In the genomic region with DNA sequence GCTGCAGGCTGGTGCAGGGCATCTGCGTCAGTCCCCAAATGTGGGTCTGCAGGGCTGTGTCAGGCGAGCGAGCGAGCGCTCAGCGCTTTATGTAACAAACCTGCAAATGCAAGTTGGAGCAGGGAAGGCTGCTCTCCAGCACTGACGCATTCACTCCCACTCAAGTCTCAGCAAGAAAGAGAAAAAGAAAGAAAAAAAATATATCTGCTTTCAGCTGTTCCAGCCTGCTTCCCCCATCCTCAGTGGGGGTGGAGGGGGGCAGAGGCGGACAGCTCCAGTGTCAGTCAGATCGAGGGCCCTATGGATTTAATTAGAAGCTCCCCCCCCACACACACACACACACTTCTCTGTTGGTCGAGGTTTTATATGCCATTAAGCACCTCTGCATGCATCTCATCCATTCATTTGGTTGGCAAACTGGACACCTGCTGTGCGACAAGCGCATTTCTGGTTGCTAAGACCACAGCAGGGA, we compare ENCODE assay signal across 10 mouse cellular contexts. TPM values are rescaled to one million over a fixed set of nuclear protein-coding genes. Genes with fewer than 3 reads are reported as not detected.
DNase-seq lines count a peak whose midpoint lies in the region; ATAC-seq and TF ChIP-seq lines count a peak whose summit lies in the region.
"Had no signal": no experiment of that assay in that cellular context is flagged by ENCODE, and none has a peak within 500 bp of the region (broad histone marks: within the 10 kb centered on the region; RNA-seq: fewer than 3 reads in every experiment).

No protein-coding gene starts in this region.

- WGBS in embryonic facial prominence, embryonic 11.5 days = 11% methylated on average over 12 of the region's 12 CpGs
- WGBS in midbrain, embryonic 16.5 days = 7% methylated on average over 12 of the region's 12 CpGs
- 58% methylated on average over 12 of the region's 12 CpGs for WGBS in liver, embryonic 12.5 days (ENCODE audit: insufficient replicate concordance)
- WGBS in lung, postnatal 0 days = 55% methylated on average over 12 of the region's 12 CpGs

- no peaks in the 10 kb centered on the region for H3K9me3 ChIP-seq in embryonic facial prominence, embryonic 11.5 days (replicated peaks; ENCODE audit: control insufficient read depth, low read length)
- H3K9me3 ChIP-seq in midbrain, embryonic 16.5 days (replicated peaks; ENCODE audit: control insufficient read depth, low read length, poor library complexity, severe bottlenecking) = no peaks in the 10 kb centered on the region
- no peaks in the 10 kb centered on the region for H3K9me3 ChIP-seq in liver, embryonic 12.5 days (replicated peaks)
- H3K9me3 ChIP-seq in lung, postnatal 0 days (ENCODE audit: low read length) = no peaks in the 10 kb centered on the region

- H3K36me3 ChIP-seq in embryonic facial prominence, embryonic 11.5 days (replicated peaks; ENCODE audit: control insufficient read depth, insufficient read depth, low read depth, low read length) = no peaks in the 10 kb centered on the region; the same call in 1 of the 2 replicates
- H3K36me3 ChIP-seq in midbrain, embryonic 16.5 days (ENCODE audit: control insufficient read depth, insufficient read depth, low read length) = no peaks in the 10 kb centered on the region
- H3K36me3 ChIP-seq in liver, embryonic 12.5 days = no peaks in the 10 kb centered on the region
- no peaks in the 10 kb centered on the region for H3K36me3 ChIP-seq in lung, postnatal 0 days (ENCODE audit: insufficient read depth, low read length)

- no peak overlapping the region for H3K4me2 ChIP-seq in embryonic facial prominence, embryonic 11.5 days (ENCODE audit: low read depth, low read length)
- peak overlapping the region; percentile 76 for H3K4me2 ChIP-seq in midbrain, embryonic 16.5 days (ENCODE audit: low read length)
- H3K4me2 ChIP-seq in liver, embryonic 12.5 days = no peak overlapping the region
- no peak overlapping the region for H3K4me2 ChIP-seq in lung, postnatal 0 days (replicated peaks; ENCODE audit: low read depth, low read length)

- peak; percentile 54 for DNase-seq in cerebellum, adult 11-12 months
- no peak for DNase-seq in cerebellum, postnatal 10 days
- DNase-seq in embryonic facial prominence, embryonic 11.5 days (ENCODE audit: low spot score) = peak; percentile 20
- peak; percentile 66 to 84 for DNase-seq in layer of hippocampus, adult 18-20 months (ENCODE audit: low spot score in 2 of 2)
- DNase-seq in adrenal gland, adult 2 months = no peak
- no peak for DNase-seq in lung, postnatal 0 days (ENCODE audit: low spot score)

- H3K27me3 ChIP-seq in embryonic facial prominence, embryonic 11.5 days (ENCODE audit: control insufficient read depth, insufficient read depth, low read length) = peaks cover 6% of the 10 kb centered on the region
- no peaks in the 10 kb centered on the region for H3K27me3 ChIP-seq in midbrain, embryonic 16.5 days (ENCODE audit: control insufficient read depth, insufficient read depth, low read depth, low read length)
- H3K27me3 ChIP-seq in liver, embryonic 12.5 days (replicated peaks) = peaks cover 91% of the 10 kb centered on the region
- no peaks in the 10 kb centered on the region for H3K27me3 ChIP-seq in lung, postnatal 0 days (replicated peaks; ENCODE audit: insufficient read depth, low read length)

- H3K9ac ChIP-seq in embryonic facial prominence, embryonic 11.5 days (replicated peaks; ENCODE audit: low read length) = no peak overlapping the region
- H3K9ac ChIP-seq in midbrain, embryonic 16.5 days (ENCODE audit: low read depth, low read length) = peak overlapping the region; percentile 60
- H3K9ac ChIP-seq in liver, embryonic 12.5 days = no peak overlapping the region
- H3K9ac ChIP-seq in lung, postnatal 0 days (replicated peaks; ENCODE audit: low read depth) = no peak overlapping the region

- no peak for TF ChIP-seq CTCF in lung, postnatal 0 days (IDR thresholded peaks at IDR 0.05)

- H3K4me1 ChIP-seq in embryonic facial prominence, embryonic 11.5 days (ENCODE audit: control insufficient read depth, insufficient read depth, low read length) = no peaks in the 10 kb centered on the region; the same call in none of the 2 replicates
- H3K4me1 ChIP-seq in midbrain, embryonic 16.5 days (ENCODE audit: control insufficient read depth, insufficient read depth, low read length) = peaks cover 23% of the 10 kb centered on the region
- H3K4me1 ChIP-seq in liver, embryonic 12.5 days = peaks cover 39% of the 10 kb centered on the region
- H3K4me1 ChIP-seq in lung, postnatal 0 days (ENCODE audit: insufficient read depth, low read depth, low read length) = peaks cover 17% of the 10 kb centered on the region; the same call in 1 of the 2 replicates

- no peak for ATAC-seq in embryonic facial prominence, embryonic 11.5 days (replicated peaks; ENCODE audit: insufficient number of reproducible peaks, low FRiP score, low TSS enrichment, low read depth)
- ATAC-seq in midbrain, embryonic 16.5 days = peak; percentile 18; the same call in 1 of the 2 replicates
- no peak for ATAC-seq in liver, embryonic 12.5 days
- ATAC-seq in lung, postnatal 0 days = no peak

- TF ChIP-seq EP300 in lung, postnatal 0 days (IDR thresholded peaks at IDR 0.05) = no peak

- H3K4me3 ChIP-seq in embryonic facial prominence, embryonic 11.5 days (ENCODE audit: low read depth, low read length) = no peak overlapping the region
- peak overlapping the region; percentile 57 for H3K4me3 ChIP-seq in midbrain, embryonic 16.5 days (ENCODE audit: low read depth, low read length)
- no peak overlapping the region for H3K4me3 ChIP-seq in liver, embryonic 12.5 days
- no peak overlapping the region for H3K4me3 ChIP-seq in lung, postnatal 0 days (ENCODE audit: low read depth, low read length)
- H3K4me3 ChIP-seq: megakaryocyte, embryonic 14.5 days had no signal

- no peak overlapping the region for H3K27ac ChIP-seq in embryonic facial prominence, embryonic 11.5 days (replicated peaks; ENCODE audit: low read depth, low read length)
- peak overlapping the region; percentile 45; the same call in 1 of the 2 replicates for H3K27ac ChIP-seq in midbrain, embryonic 16.5 days (ENCODE audit: low read length)
- H3K27ac ChIP-seq in liver, embryonic 12.5 days = no peak overlapping the region
- H3K27ac ChIP-seq in lung, postnatal 0 days (ENCODE audit: low read length) = no peak overlapping the region

RNA-seq across cellular contexts. Expression of gene Cx3cl1, which starts 1.9 kb away (rescaled TPM):
- 4.6 and 5.6 TPM in 2 replicates for polyA plus RNA-seq in embryonic facial prominence, embryonic 11.5 days (2014; fragmentation: Nextera tagmentation; extraction: Ambion mirVana)
- total RNA-seq in layer of hippocampus, adult 18-20 months (2021) = 100 to 1,000 TPM; 400 to 401 TPM
- 38.4 and 55.8 TPM in 2 replicates for polyA plus RNA-seq in midbrain, embryonic 16.5 days (2015; fragmentation: Nextera tagmentation; extraction: Ambion mirVana)
- polyA plus RNA-seq in liver, embryonic 12.5 days (2016; fragmentation: Nextera tagmentation; extraction: Ambion mirVana) = 0.45 and 0.49 TPM in 2 replicates
- total RNA-seq in adrenal gland, adult 2 months (2021) = 10 to 100 TPM; 29.3 to 48.2 TPM
- polyA plus RNA-seq in adrenal gland, adult 2 months (2012; rRNA removed) = 116 and 153 TPM in 2 replicates
- 8.3 and 10.7 TPM in 2 replicates for polyA plus RNA-seq in lung, postnatal 0 days (2015; fragmentation: Nextera tagmentation; extraction: Ambion mirVana)

RNA-seq across cellular contexts. Expression of gene Ccl22, which starts 28.3 kb away (rescaled TPM):
- polyA plus RNA-seq in embryonic facial prominence, embryonic 11.5 days (2014; fragmentation: Nextera tagmentation; extraction: Ambion mirVana) = not detected in 2 replicates
- under 1 TPM; 0.15 to 0.23 TPM for total RNA-seq in layer of hippocampus, adult 18-20 months (2021)
- polyA plus RNA-seq in midbrain, embryonic 16.5 days (2015; fragmentation: Nextera tagmentation; extraction: Ambion mirVana) = not detected in 2 replicates
- 0.07 and 0.23 TPM in 2 replicates for polyA plus RNA-seq in liver, embryonic 12.5 days (2016; fragmentation: Nextera tagmentation; extraction: Ambion mirVana)
- total RNA-seq in adrenal gland, adult 2 months (2021) = not detected
- polyA plus RNA-seq in adrenal gland, adult 2 months (2012; rRNA removed) = 0.44 and 0.55 TPM in 2 replicates
- polyA plus RNA-seq in lung, postnatal 0 days (2015; fragmentation: Nextera tagmentation; extraction: Ambion mirVana) = 0.45 TPM in 2 replicates
- polyA plus RNA-seq: heart, embryonic 14.5 days had no signal

RNA-seq across cellular contexts. Expression of gene Ccl17, which starts 36.5 kb away (rescaled TPM):
- polyA plus RNA-seq in embryonic facial prominence, embryonic 11.5 days (2014; fragmentation: Nextera tagmentation; extraction: Ambion mirVana) = not detected in 2 replicates
- 1 to 10 TPM; 4.7 to 4.9 TPM for total RNA-seq in layer of hippocampus, adult 18-20 months (2021)
- polyA plus RNA-seq in midbrain, embryonic 16.5 days (2015; fragmentation: Nextera tagmentation; extraction: Ambion mirVana) = 0.40 and 0.62 TPM in 2 replicates
- 0.36 TPM in 1 of 2 replicates, not detected in the other for polyA plus RNA-seq in liver, embryonic 12.5 days (2016; fragmentation: Nextera tagmentation; extraction: Ambion mirVana)
- total RNA-seq in adrenal gland, adult 2 months (2021) = 1 to 10 TPM in 1 of 2 experiments, not detected in 1; 1.7 TPM
- 0.36 TPM in 1 of 2 replicates, not detected in the other for polyA plus RNA-seq in adrenal gland, adult 2 months (2012; rRNA removed)
- 5.7 and 9.1 TPM in 2 replicates for polyA plus RNA-seq in lung, postnatal 0 days (2015; fragmentation: Nextera tagmentation; extraction: Ambion mirVana)

Comparison
In these comparisons a context has a peak if more than half of its experiments do, and no peak if none do; other contexts are left out.
1. DNase-seq: peak in cerebellum, adult 11-12 months (single experiment), embryonic facial prominence, embryonic 11.5 days (single experiment) and layer of hippocampus, adult 18-20 months (2 of 2); none in cerebellum, postnatal 10 days (0 of 2), adrenal gland, adult 2 months (single experiment) and lung, postnatal 0 days (single experiment).